Mouse (Mus musculus) cerebellum, adult 11 months (tissue): ENCODE measurements at regions not wholly inside any gene's neighbourhood (a gene's known extent, or its start where the extent isn't known, plus 50 kb on each side); places are given as distances from the start of the nearest gene placed in this dataset.
"Not testable (repeated sequence)": the region's sequence is repeated elsewhere in the genome, so short reads cannot be mapped to it uniquely, and the experiment has no call there.

Experiments used
- DNase-seq: peaks from one replicate; pipeline ENCODE4 v3.0.0; 2022

GRCm38 (mm10) chr11:22420003-22420723 lies 78.1 kb upstream of the Ehbp1 start:
- no peak for DNase-seq

DNA sequence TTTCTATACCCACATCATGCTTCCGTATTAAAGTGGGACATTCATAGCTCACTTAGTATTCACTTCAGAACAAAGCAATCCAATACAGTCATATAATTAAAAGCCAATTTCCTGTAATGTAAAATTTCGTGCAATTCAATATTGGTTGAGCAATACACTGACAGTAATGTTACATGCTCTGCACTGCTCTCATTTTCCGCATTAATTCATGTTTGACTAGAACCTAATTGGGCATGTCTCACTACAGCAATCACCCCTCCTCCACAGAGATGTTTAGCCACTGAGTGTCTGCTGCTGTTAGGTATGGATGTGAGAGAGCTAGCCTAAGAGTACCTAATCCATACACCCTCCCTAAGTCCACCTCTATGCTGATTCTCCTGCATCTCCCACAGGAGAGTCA lies 79.7 kb upstream of the Ehbp1 start:
- DNase-seq = no peak

- DNase-seq = peak; percentile 3
These were observed 74.6 kb upstream of the Tmem17 start for GRCm38 (mm10) chr11:22437140-22437850.

- no peak for DNase-seq
These were observed 74.1 kb upstream of the Tmem17 start for GRCm38 (mm10) chr11:22437851-22438215.

GRCm38 (mm10) chr11:22438441-22439066 lies 73.3 kb upstream of the Tmem17 start:
- no peak for DNase-seq

DNA sequence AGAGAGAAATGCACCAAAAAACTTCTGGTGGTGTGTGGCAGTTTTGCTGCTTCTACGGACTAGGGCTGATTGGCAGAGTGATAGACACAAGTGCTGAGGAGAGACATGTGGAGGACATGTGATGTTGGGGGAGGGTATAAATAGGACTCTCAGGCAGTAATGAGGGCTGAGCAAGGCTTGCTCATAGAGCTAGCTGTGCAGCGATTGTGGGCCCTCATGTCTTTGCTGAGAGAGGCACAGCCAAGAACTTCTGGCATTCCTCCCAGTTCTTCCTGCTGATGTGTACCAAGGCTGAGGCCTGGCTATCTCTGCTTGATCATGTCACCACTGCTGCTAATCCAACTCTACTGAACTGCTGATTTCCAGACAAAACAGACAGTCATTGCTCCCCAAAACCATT lies 71.4 kb upstream of the Tmem17 start:
- DNase-seq = no peak

DNA sequence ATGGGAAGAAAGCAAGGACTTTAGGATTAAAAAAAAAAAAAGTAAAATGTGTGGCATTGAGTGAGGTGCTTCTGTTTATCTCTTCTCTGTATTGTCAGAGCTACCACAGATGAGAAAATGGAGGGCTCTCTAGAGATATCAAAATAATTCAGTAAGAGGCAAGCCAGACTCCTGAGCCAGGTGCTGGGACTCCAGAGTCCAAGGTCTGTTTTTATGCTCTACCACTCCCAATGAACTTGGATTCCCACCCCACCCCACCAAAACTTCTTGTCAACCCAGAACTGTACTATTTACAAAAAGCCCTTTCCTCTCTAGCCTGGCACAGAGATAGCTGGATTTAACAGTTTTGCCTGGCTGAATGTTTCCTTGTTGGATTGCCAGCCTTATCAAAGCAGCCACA lies 58.7 kb upstream of the Tmem17 start:
- DNase-seq = no peak

GRCm38 (mm10) chr11:22456286-22456685 lies 55.6 kb upstream of the Tmem17 start:
- no peak for DNase-seq

DNA sequence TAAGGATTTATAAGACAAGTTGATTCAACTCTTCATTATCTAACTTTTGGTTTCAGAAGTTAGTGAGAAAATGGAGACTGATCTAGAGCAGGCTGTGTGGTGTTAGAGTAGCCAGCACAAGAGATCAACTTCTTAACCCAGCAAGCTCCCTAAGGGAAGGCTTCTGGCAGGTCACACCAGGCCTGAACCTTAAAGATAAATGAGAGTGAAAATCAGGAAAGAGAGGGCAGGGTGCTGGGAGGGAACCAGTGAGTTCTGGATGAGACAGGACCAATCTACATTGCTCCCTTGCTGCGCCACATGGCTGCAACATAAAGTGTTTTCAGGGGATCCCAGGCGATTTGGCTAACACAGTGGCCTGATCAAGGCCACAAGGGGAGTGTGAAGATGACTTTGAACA lies 54.7 kb upstream of the Tmem17 start:
- DNase-seq = no peak

DNA sequence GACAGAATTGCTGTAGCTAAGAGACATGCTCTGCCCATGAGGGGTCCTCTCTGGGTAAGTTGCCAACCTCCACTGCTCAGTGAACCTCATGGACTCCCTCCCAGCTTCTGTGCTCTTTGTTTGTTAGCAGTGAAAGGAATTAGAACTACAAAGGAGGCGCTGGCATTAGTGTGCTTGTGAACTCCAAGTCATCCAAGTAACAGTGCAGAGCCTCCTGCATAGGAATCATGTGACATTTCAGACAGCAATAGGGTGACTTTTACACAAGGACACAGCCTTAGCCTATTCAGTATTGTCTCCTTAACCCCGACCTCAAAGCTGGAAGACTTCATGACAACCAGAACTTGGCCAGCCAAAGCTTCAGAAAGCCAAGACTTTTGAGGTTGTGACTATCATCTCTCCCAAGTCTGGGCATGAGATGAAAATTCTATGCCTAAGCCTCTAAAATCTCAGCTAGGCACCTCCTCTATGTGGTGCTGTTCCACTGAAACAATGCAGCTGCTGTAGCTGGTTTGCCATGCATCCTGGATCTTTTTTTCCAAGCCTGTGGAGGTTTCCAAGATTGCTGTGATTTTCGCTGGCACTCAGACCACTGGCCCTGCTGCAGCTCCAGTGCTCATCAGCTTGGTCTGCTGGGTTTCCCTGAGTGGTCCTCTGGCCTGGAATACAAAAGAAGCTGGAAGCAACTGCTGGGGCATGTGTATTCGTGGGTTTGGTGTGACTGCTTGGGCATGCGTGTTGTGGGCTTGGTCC lies 52.8 kb upstream of the Tmem17 start:
- no peak for DNase-seq

- DNase-seq = not testable (repeated sequence)
These were observed 50.7 kb upstream of the Tmem17 start for GRCm38 (mm10) chr11:22461019-22461735.
